Mouse (Mus musculus) small intestine, adult 10 weeks (tissue): Measurements from ENCODE around the gene Plppr4. TPM values are rescaled to one million over a fixed set of nuclear protein-coding genes. Genes with fewer than 3 reads are reported as not detected.

Experiments used
- polyA plus RNA-seq: library from polyadenylated mRNA; stranded (reverse); fragments of 350-450 nt; fragmentation: Illumina TruSeq; extraction: RNeasy Lipid Tissue Mini Kit (QIAGEN cat#74804); gene quantifications from one replicate; pipeline ENCODE4 v1.2.3, GENCODE M21; 2014; ENCODE audit warnings: low replicate concordance

Gene Plppr4
- polyA plus RNA-seq = 0.19 TPM

GRCm38 (mm10) chr3:117360528-117360927 is at the start of gene Plppr4:
Gene Plppr4 (minus strand): TSS chr3:117360876.

Other genes starting within 250 kb of the Plppr4 start
- 1.5 TPM for gene Plppr5, start 214.0 kb upstream of the Plppr4 start, polyA plus RNA-seq